Mouse (Mus musculus): ENCODE measurements at regions not wholly inside any gene's neighbourhood (a gene's known extent, or its start where the extent isn't known, plus 50 kb on each side); places are given as distances from the start of the nearest gene placed in this dataset.

DNA sequence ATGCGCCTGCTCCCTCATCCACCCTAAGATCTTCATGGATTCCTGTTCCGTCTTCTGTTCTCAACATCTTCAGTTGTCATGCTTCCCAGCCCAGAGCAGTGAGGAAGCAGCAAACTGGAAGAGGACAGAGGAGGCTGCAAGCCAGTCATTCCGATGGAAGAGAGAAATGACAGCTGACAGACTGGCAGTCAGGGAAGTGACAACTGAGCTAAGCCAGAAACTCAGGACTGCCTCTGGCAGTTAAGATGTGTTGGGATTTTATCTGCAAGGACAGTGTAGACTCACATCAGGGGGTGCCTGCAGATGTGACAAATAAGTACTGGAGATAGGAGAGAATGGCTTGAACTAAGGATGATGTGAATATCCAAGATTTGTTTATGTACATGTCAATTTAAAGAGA is 106.1 kb upstream of the Fam92a start:
- no peak for DNase-seq (ENCODE audit: low read depth, low spot score)

DNA sequence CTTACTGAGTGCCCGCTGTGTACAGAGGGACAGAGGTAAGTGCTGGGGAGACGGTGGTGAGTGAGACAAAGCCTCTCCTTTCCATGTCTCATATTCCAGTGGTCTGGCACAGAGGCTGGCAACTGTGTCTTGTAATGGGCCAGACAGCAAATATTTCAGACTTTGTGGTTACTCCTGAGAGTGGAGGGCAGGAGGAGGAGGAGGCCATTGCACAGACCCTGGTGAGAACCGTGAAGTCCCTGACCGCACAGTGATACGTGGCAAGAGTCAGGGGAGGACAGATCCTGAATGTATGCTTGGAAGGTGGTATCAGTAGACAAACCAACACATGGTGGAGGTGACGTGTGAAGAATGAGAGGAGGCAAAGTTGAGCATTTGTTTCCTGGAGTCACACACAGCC is 101.6 kb upstream of the Fam92a start:
- DNase-seq (ENCODE audit: low read depth, low spot score) = no peak
- Histone ChIP-seq H3K27me3 (ENCODE audit: control insufficient read depth, insufficient read depth, low read length, poor library complexity, severe bottlenecking) (no peaks in the 10 kb centered on the region), H3K36me3 (ENCODE audit: control insufficient read depth, insufficient read depth, low read length, poor library complexity, severe bottlenecking) (no peaks in the 10 kb centered on the region)

More for the DNA sequence above, 106.1 kb upstream of the Fam92a start:
- no peaks in the 10 kb centered on the region for H3K27me3 ChIP-seq (ENCODE audit: control insufficient read depth, insufficient read depth, low read length, poor library complexity, severe bottlenecking)
- no peaks in the 10 kb centered on the region for H3K36me3 ChIP-seq (ENCODE audit: control insufficient read depth, insufficient read depth, low read length, poor library complexity, severe bottlenecking)

DNA sequence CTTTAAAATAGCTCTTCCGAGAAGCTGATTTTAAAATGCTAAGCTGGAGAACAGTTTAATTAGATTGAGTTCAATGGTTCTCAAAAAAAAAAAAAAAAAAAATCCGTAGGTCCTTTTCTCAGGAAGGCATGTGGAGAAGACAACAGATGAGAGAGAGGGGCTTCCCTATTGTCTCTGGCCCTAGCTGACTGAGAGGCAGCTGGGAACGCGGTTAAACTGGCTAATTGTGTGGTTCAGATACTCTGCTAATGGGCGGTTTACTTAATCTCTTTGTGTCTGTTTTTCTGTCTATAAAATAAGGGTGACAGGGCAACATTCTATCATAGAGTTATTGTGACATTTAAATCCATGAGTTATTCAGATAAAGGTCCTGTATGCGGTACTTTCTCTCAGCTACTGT is 101.1 kb upstream of the Fam92a start:
- no peaks in the 10 kb centered on the region for H3K36me3 ChIP-seq (ENCODE audit: control insufficient read depth, insufficient read depth, low read length, poor library complexity, severe bottlenecking)
- no peaks in the 10 kb centered on the region for H3K27me3 ChIP-seq (ENCODE audit: control insufficient read depth, insufficient read depth, low read length, poor library complexity, severe bottlenecking)
- no peak for DNase-seq (ENCODE audit: low read depth, low spot score)

DNA sequence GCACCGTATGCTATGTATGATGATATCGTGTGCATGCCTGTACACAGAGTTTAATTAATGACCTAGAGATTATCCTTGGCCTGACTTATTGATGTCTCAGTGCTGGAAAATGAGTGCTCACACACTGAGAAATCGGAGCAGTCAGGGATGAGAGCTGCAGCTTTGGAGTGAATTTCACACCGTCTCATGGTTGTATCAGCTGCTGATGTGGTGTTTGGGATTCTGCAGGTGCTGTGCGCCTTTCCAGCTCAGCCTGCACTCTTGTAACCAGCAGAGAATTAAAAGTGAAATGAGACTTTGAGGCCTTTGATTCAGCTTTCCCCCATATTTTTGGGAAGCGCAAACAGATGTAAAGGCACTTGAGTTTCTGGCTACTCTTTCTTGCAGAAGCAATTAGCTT is 100.6 kb upstream of the Fam92a start:
- no peaks in the 10 kb centered on the region for H3K27me3 ChIP-seq (ENCODE audit: control insufficient read depth, insufficient read depth, low read length, poor library complexity, severe bottlenecking)
- H3K36me3 ChIP-seq (ENCODE audit: control insufficient read depth, insufficient read depth, low read length, poor library complexity, severe bottlenecking) = no peaks in the 10 kb centered on the region
- no peak for DNase-seq (ENCODE audit: low read depth, low spot score)

DNA sequence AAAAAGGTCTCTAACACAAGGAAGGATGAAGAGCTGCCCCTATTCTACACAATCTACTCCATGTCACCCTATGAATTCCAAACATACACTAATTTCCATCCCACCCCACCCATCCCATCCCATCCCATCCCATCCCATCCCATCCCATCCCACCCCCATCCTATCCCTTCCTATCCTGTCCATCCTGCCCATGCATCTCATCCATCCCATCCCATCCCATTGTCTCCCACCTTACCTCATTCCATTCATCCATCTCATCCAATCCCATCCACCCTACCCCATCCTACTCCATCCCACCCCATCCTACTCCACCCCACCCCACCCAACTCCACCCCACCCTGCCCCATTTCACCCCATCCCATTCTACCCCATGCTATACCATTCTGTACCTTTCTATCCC is 91.9 kb upstream of the Fam92a start:
- H3K27me3 ChIP-seq (ENCODE audit: control insufficient read depth, insufficient read depth, low read length, poor library complexity, severe bottlenecking) = no peaks in the 10 kb centered on the region
- DNase-seq (ENCODE audit: low read depth, low spot score) = no peak
- H3K36me3 ChIP-seq (ENCODE audit: control insufficient read depth, insufficient read depth, low read length, poor library complexity, severe bottlenecking) = no peaks in the 10 kb centered on the region

DNA sequence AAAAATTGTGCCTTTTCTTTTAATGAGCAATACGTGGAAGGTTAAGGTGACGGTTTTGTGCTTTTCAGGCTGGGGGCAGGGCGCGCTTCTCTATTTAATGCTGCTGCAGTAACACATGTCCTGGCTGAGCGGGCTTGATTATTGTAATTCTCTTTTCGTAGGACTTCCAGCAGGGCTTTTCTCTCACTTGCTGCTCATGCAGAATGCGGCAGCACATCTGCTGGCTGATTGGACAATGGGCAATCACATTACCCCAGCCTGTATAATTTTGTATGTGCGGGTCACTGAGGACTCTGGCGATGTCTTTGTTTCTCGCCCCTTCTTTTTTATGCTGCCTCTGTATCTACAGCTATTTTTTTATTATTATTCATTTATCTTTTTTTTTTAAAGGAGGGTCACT is 91.4 kb upstream of the Fam92a start:
- no peaks in the 10 kb centered on the region for H3K36me3 ChIP-seq (ENCODE audit: control insufficient read depth, insufficient read depth, low read length, poor library complexity, severe bottlenecking)
- no peak for DNase-seq (ENCODE audit: low read depth, low spot score)
- H3K27me3 ChIP-seq (ENCODE audit: control insufficient read depth, insufficient read depth, low read length, poor library complexity, severe bottlenecking) = no peaks in the 10 kb centered on the region

DNA sequence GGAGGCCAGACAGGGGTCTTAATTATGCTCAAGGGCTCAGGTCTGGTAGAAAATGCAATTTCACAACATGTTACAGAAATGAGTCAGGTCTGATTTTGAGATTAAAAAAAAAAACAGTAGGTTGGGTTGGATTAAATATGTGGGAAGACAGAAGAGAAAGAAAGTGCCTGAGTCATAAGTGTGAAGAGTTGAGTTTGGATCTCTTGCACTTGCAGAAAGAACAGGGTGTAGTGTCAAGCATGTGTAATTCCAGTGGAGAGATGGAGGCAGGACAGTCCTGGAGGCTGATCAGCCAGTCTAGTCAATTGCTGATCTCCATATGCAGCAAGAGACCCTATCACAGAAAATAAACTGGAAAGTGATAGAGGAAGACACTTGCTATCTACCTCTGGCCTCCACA is 76.2 kb upstream of the Fam92a start:
- DNase-seq (ENCODE audit: low read depth, low spot score) = no peak
- no peaks in the 10 kb centered on the region for H3K36me3 ChIP-seq (ENCODE audit: control insufficient read depth, insufficient read depth, low read length, poor library complexity, severe bottlenecking)
- H3K27me3 ChIP-seq (ENCODE audit: control insufficient read depth, insufficient read depth, low read length, poor library complexity, severe bottlenecking) = no peaks in the 10 kb centered on the region

DNA sequence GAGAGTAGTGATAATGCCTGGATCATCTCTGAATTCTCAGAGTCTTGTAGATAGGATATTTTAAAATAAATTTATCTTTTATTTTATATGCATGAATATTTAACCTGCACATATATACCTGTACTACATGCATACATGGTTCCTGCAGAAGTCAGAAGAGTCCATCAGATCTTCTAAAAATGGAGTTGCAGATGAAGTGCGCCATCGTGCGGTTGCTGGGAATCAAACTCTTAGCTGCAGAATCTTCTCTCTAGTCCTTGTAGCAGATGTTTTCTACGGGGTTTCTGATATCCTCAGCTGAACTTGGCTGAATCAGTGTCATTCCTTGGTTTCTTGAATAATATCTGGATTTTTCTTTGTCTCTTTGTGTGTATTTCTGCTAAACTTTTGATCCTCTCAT is 74.8 kb upstream of the Fam92a start:
- Histone ChIP-seq H3K27me3 (ENCODE audit: control insufficient read depth, insufficient read depth, low read length, poor library complexity, severe bottlenecking) (no peaks in the 10 kb centered on the region), H3K36me3 (ENCODE audit: control insufficient read depth, insufficient read depth, low read length, poor library complexity, severe bottlenecking) (no peaks in the 10 kb centered on the region)
- DNase-seq (ENCODE audit: low read depth, low spot score) = no peak

DNA sequence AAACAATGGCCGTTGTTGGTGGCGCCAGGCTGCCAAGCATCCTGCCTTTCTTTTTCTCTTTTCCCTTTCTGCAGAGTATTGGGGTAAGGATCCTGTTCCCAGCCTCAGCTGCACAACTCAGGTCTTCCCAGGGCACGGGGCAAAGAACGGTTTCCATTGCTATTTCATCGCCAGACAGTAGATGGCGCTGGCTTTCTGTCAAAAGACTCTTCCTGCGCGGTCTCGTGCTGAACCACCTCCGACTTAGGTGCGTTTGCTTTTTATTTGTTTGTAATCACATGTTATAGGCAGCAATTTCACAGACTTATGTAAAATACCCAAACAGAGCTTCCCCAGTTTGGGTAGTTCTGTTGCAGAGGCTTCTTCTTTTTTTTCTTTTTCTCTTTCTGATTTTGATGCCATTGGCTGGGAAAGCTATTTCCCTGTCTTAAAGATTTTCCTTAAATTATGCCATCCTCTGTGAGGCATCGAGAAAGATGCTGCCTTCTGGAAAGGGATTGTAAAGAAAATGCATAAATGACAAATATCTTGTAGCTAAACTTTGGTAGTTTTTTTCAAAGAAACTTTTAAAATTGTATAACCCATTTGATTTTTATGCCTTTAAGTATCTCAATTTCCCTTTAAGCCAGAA is 69.2 kb upstream of the Fam92a start:
- peak; percentile 51 for DNase-seq (ENCODE audit: low read depth, low spot score)
- Histone ChIP-seq H3K27me3 (ENCODE audit: control insufficient read depth, insufficient read depth, low read length, poor library complexity, severe bottlenecking) (no peaks in the 10 kb centered on the region), H3K36me3 (ENCODE audit: control insufficient read depth, insufficient read depth, low read length, poor library complexity, severe bottlenecking) (no peaks in the 10 kb centered on the region)

DNA sequence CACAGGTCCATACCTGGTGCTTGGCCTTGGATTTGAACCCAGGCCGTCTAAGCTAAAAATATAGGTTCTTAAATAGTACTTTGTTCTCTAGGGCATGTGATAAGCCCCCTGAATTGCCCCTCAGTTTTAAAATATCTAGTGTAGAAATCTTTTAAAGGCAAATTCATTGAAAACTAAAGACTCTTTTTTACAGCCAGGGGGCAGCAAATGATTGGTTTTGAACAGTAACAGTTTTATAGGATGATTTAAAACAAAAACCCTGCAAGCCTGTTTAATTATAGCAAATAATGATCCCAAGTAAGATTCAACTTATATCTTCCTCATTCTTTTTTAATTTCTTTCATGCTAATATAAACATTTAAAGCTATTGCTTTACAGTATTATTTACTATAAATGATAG is 58.9 kb upstream of the Fam92a start:
- DNase-seq (ENCODE audit: low read depth, low spot score) = no peak
- no peaks in the 10 kb centered on the region for H3K27me3 ChIP-seq (ENCODE audit: control insufficient read depth, insufficient read depth, low read length, poor library complexity, severe bottlenecking)

More for the DNA sequence above, 58.9 kb upstream of the Fam92a start:
- H3K36me3 ChIP-seq (ENCODE audit: control insufficient read depth, insufficient read depth, low read length, poor library complexity, severe bottlenecking) = no peaks in the 10 kb centered on the region

Measured in splenic B cell, adult 2 months (primary cell).